Mouse (Mus musculus) limb, embryonic 15.5 days (tissue): ENCODE data around the gene Hagh. TPM values are rescaled to one million over a fixed set of nuclear protein-coding genes. Genes with fewer than 3 reads are reported as not detected.

Experiments
- ATAC-seq: fragments of 200-750 bp; cut with Nextera tagmentation; 2 replicates; pipeline ENCODE4 v1.8.0; 2017; ENCODE audit warnings: low read depth, moderate TSS enrichment; ENCODE audit not compliant: insufficient number of reproducible peaks, low FRiP score, low TSS enrichment
- H3K27ac ChIP-seq: fragments of 300-500 bp; sonication (generic); 2 replicates; pipeline ENCODE4 v1.5.1; 2015; ENCODE audit warnings: moderate library complexity, mild to moderate bottlenecking, inconsistent platforms
- H3K27me3 ChIP-seq: fragments of 300-500 bp; sonication (generic); 2 replicates; pipeline ENCODE4 v1.6.1; 2015; ENCODE audit warnings: inconsistent platforms
- H3K36me3 ChIP-seq: fragments of 300-500 bp; sonication (generic); 2 replicates; pipeline ENCODE4 v1.6.1; 2015; ENCODE audit warnings: inconsistent platforms
- H3K4me1 ChIP-seq: fragments of 300-500 bp; sonication (generic); 2 replicates; pipeline ENCODE4 v1.6.1; 2015; ENCODE audit warnings: inconsistent platforms
- H3K4me2 ChIP-seq: fragments of 300-500 bp; sonication (generic); 2 replicates; pipeline ENCODE4 v1.6.1; 2015; ENCODE audit warnings: mild to moderate bottlenecking, inconsistent platforms
- H3K4me3 ChIP-seq: fragments of 300-500 bp; sonication (generic); 2 replicates; pipeline ENCODE4 v1.5.1; 2015; ENCODE audit warnings: mild to moderate bottlenecking, inconsistent platforms
- H3K9ac ChIP-seq: fragments of 300-500 bp; sonication (generic); 2 replicates; pipeline ENCODE4 v1.6.1; 2015; ENCODE audit warnings: inconsistent platforms
- H3K9me3 ChIP-seq: fragments of 300-500 bp; sonication (generic); 2 replicates; pipeline ENCODE4 v1.6.1; 2016; ENCODE audit warnings: inconsistent platforms
- WGBS: fragments of 180-500 bp; shearing (Covaris S2); methylation state at CpG from one replicate; pipeline ENCODE4 v1.1.7; 2015; 5-methylcytosine and 5-hydroxymethylcytosine counted together
- polyA plus RNA-seq: library from polyadenylated mRNA; unstranded; fragments of >200 nt; fragmentation: Nextera tagmentation; extraction: Ambion mirVana; gene quantifications from 2 replicates; pipeline ENCODE4 v1.2.1, GENCODE M21; 2015

The Hagh gene
- polyA plus RNA-seq, 1 experiment from 2014 or later = 37.7 TPM

GRCm38 (mm10) chr17:24877336-24878116 is 37.6 kb downstream of the Hagh start:
- no peak overlapping the region for H3K4me2 ChIP-seq
- no peak overlapping the region for H3K27ac ChIP-seq
- ATAC-seq = peak; percentile 44; the same call in 1 of the 2 replicates
- peaks cover 9% of the 10 kb centered on the region; the same call in 1 of the 2 replicates for H3K4me1 ChIP-seq
- H3K9ac ChIP-seq = no peak overlapping the region
- H3K27me3 ChIP-seq = no peaks in the 10 kb centered on the region
- 51% methylated on average over 10 of the region's 10 CpGs for WGBS
- H3K9me3 ChIP-seq = no peaks in the 10 kb centered on the region
- no peak overlapping the region for H3K4me3 ChIP-seq
- H3K36me3 ChIP-seq = peaks cover 5% of the 10 kb centered on the region

GRCm38 (mm10) chr17:24878117-24878397 is 38.1 kb downstream of the Hagh start:
- WGBS = 26% methylated on average over 5 of the region's 5 CpGs
- Histone ChIP-seq H3K4me2 (no peak overlapping the region), H3K4me3 (no peak overlapping the region), H3K36me3 (peaks cover 11% of the 10 kb centered on the region), H3K27me3 (no peaks in the 10 kb centered on the region), H3K27ac (no peak overlapping the region), H3K9me3 (no peaks in the 10 kb centered on the region), H3K4me1 (peaks cover 9% of the 10 kb centered on the region; the same call in 1 of the 2 replicates), H3K9ac (no peak overlapping the region)
- ATAC-seq = peak; percentile 4; the same call in 1 of the 2 replicates

- H3K27me3 ChIP-seq = no peaks in the 10 kb centered on the region
- H3K4me2 ChIP-seq = no peak overlapping the region
- 56% methylated on average over 8 of the region's 8 CpGs for WGBS
- peaks cover 9% of the 10 kb centered on the region; the same call in 1 of the 2 replicates for H3K4me1 ChIP-seq
- no peaks in the 10 kb centered on the region for H3K9me3 ChIP-seq
- H3K4me3 ChIP-seq = no peak overlapping the region
- H3K9ac ChIP-seq = no peak overlapping the region
- H3K36me3 ChIP-seq = peaks cover 16% of the 10 kb centered on the region
- H3K27ac ChIP-seq = no peak overlapping the region
- no peak for ATAC-seq
Observed at GRCm38 (mm10) chr17:24878531-24878930, 38.6 kb downstream of the Hagh start.

- Histone ChIP-seq H3K9ac (no peak overlapping the region), H3K27me3 (no peaks in the 10 kb centered on the region), H3K4me3 (no peak overlapping the region), H3K9me3 (no peaks in the 10 kb centered on the region), H3K4me2 (no peak overlapping the region), H3K27ac (no peak overlapping the region), H3K4me1 (peaks cover 23% of the 10 kb centered on the region), H3K36me3 (peaks cover 26% of the 10 kb centered on the region)
- ATAC-seq = no peak
- WGBS = 51% methylated on average over 7 of the region's 7 CpGs
Observed at GRCm38 (mm10) chr17:24881738-24882440, 41.9 kb downstream of the Hagh start.

GRCm38 (mm10) chr17:24884391-24884790 is 44.4 kb downstream of the Hagh start:
- Histone ChIP-seq H3K9me3 (no peaks in the 10 kb centered on the region), H3K9ac (no peak overlapping the region), H3K27me3 (no peaks in the 10 kb centered on the region), H3K4me1 (peaks cover 34% of the 10 kb centered on the region), H3K4me3 (no peak overlapping the region), H3K27ac (no peak overlapping the region), H3K4me2 (no peak overlapping the region), H3K36me3 (peaks cover 34% of the 10 kb centered on the region)
- ATAC-seq = no peak
- 88% methylated on average over 6 of the region's 6 CpGs for WGBS

- H3K4me1 ChIP-seq = peaks cover 34% of the 10 kb centered on the region
- H3K9me3 ChIP-seq = no peaks in the 10 kb centered on the region
- H3K36me3 ChIP-seq = peaks cover 46% of the 10 kb centered on the region
- H3K4me2 ChIP-seq = peak overlapping the region; percentile 74
- no peak for ATAC-seq
- peak overlapping the region; percentile 95 for H3K4me3 ChIP-seq
- whole genome bisulfite sequencing = 22% methylated on average over 22 of the region's 22 CpGs
- H3K27me3 ChIP-seq = no peaks in the 10 kb centered on the region
- H3K27ac ChIP-seq = no peak overlapping the region
- peak overlapping the region; percentile 61 for H3K9ac ChIP-seq
Observed at GRCm38 (mm10) chr17:24885356-24886133, 45.6 kb downstream of the Hagh start.

GRCm38 (mm10) chr17:24886134-24886931 is 46.4 kb downstream of the Hagh start, which contains the start of the genes Nubp2 and Spsb3:
Gene Nubp2 (minus strand): TSS chr17:24886349.
Gene Spsb3 (plus strand): TSS chr17:24886643.
- Histone ChIP-seq H3K9me3 (no peaks in the 10 kb centered on the region), H3K4me3 (peak within 1 kb of the TSS; percentile 95), H3K36me3 (peaks cover 54% of the 10 kb centered on the region), H3K9ac (peak within 1 kb of the TSS; percentile 89), H3K27me3 (no peaks in the 10 kb centered on the region), H3K4me2 (peak within 1 kb of the TSS; percentile 89), H3K27ac (peak within 1 kb of the TSS; percentile 57), H3K4me1 (peaks cover 34% of the 10 kb centered on the region)
- peak; percentile 95 for ATAC-seq
- WGBS = under 1% methylated on average over 69 of the region's 69 CpGs

GRCm38 (mm10) chr17:24886932-24887271 is 47.0 kb downstream of the Hagh start:
- Histone ChIP-seq H3K9me3 (no peaks in the 10 kb centered on the region), H3K9ac (peak overlapping the region; percentile 89), H3K4me2 (peak overlapping the region; percentile 89), H3K4me1 (peaks cover 34% of the 10 kb centered on the region), H3K36me3 (peaks cover 59% of the 10 kb centered on the region), H3K27ac (peak overlapping the region; percentile 57), H3K27me3 (no peaks in the 10 kb centered on the region), H3K4me3 (peak overlapping the region; percentile 95)
- under 1% methylated on average over 18 of the region's 18 CpGs for WGBS
- ATAC-seq = 0 out of 2 replicates have a peak, but pooled peaks have one; percentile 1

- Histone ChIP-seq H3K9ac (peak overlapping the region; percentile 89), H3K27ac (no peak overlapping the region), H3K9me3 (no peaks in the 10 kb centered on the region), H3K36me3 (peaks cover 59% of the 10 kb centered on the region), H3K4me1 (peaks cover 34% of the 10 kb centered on the region), H3K27me3 (no peaks in the 10 kb centered on the region), H3K4me3 (peak overlapping the region; percentile 95), H3K4me2 (peak overlapping the region; percentile 89)
- 57% methylated on average over 18 of the region's 18 CpGs for WGBS
- ATAC-seq = no peak
Observed at GRCm38 (mm10) chr17:24887291-24888080, 47.5 kb downstream of the Hagh start.

GRCm38 (mm10) chr17:24888862-24889261 is 48.9 kb downstream of the Hagh start:
- H3K4me3 ChIP-seq = no peak overlapping the region
- H3K36me3 ChIP-seq = peaks cover 59% of the 10 kb centered on the region

More at GRCm38 (mm10) chr17:24888862-24889261, 48.9 kb downstream of the Hagh start:
- ATAC-seq = no peak
- H3K27me3 ChIP-seq = no peaks in the 10 kb centered on the region
- peaks cover 39% of the 10 kb centered on the region for H3K4me1 ChIP-seq
- WGBS = 84% methylated on average over 3 of the region's 3 CpGs
- no peaks in the 10 kb centered on the region for H3K9me3 ChIP-seq
- H3K9ac ChIP-seq = no peak overlapping the region
- H3K27ac ChIP-seq = no peak overlapping the region
- no peak overlapping the region for H3K4me2 ChIP-seq
